Mouse (Mus musculus): Measurements from ENCODE around the gene Etl4. TPM values are rescaled to one million over a fixed set of nuclear protein-coding genes. Genes with fewer than 3 reads are reported as not detected.
"Not testable (repeated sequence)": the region's sequence is repeated elsewhere in the genome, so short reads cannot be mapped to it uniquely, and the experiment has no call there.

The Etl4 gene
- total and polyA plus RNA-seq, 2 experiments = 3.5 to 5.5 TPM

GRCm38 (mm10) chr2:20167566-20167965 is 258.0 kb downstream of the Etl4 start:
- Histone ChIP-seq H3K4me1 (ENCODE audit: control insufficient read depth, insufficient read depth, low read length) (no peaks in the 10 kb centered on the region), H3K4me3 (ENCODE audit: insufficient read depth, low read depth, low read length) (no peak overlapping the region), H3K27me3 (ENCODE audit: control insufficient read depth, insufficient read depth, low read length) (no peaks in the 10 kb centered on the region), H3K9ac (ENCODE audit: low read depth, low read length) (no peak overlapping the region), H3K27ac (replicated peaks; ENCODE audit: insufficient read depth, low read depth, low read length) (no peak overlapping the region), H3K79me2 (ENCODE audit: control insufficient read depth, insufficient read depth, low read length) (no peaks in the 10 kb centered on the region), H3K36me3 (ENCODE audit: control insufficient read depth, insufficient read depth, low read length) (no peaks in the 10 kb centered on the region)
- 59% methylated on average over 5 of the region's 5 CpGs for WGBS
- TF ChIP-seq CTCF (IDR thresholded peaks at IDR 0.05; ENCODE audit: low read depth, low read length) (no peak), POLR2A (IDR thresholded peaks at IDR 0.05; ENCODE audit: extremely low read depth, insufficient read depth, low read length) (no peak)
- no peak for DNase-seq (ENCODE audit: extremely low read depth, low read depth, low spot score)

- H3K27ac ChIP-seq (replicated peaks; ENCODE audit: insufficient read depth, low read depth, low read length) = no peak overlapping the region
- H3K79me2 ChIP-seq (ENCODE audit: control insufficient read depth, insufficient read depth, low read length) = no peaks in the 10 kb centered on the region
- 73% methylated on average over 4 of the region's 4 CpGs for WGBS
These were observed 258.6 kb downstream of the Etl4 start for GRCm38 (mm10) chr2:20168156-20168555.

GRCm38 (mm10) chr2:20176456-20177184 is 267.0 kb downstream of the Etl4 start:
- not testable (repeated sequence) for H3K79me2 ChIP-seq (ENCODE audit: control insufficient read depth, insufficient read depth, low read length); H3K27ac ChIP-seq (replicated peaks; ENCODE audit: insufficient read depth, low read depth, low read length); H3K27me3 ChIP-seq (ENCODE audit: control insufficient read depth, insufficient read depth, low read length); H3K9ac ChIP-seq (ENCODE audit: low read depth, low read length); H3K36me3 ChIP-seq (ENCODE audit: control insufficient read depth, insufficient read depth, low read length); H3K4me3 ChIP-seq (ENCODE audit: insufficient read depth, low read depth, low read length); DNase-seq (ENCODE audit: extremely low read depth, low read depth, low spot score); H3K4me1 ChIP-seq (ENCODE audit: control insufficient read depth, insufficient read depth, low read length)
- 73% methylated on average over 6 of the region's 6 CpGs for WGBS

More at GRCm38 (mm10) chr2:20168156-20168555, 258.6 kb downstream of the Etl4 start:
- Histone ChIP-seq H3K4me3 (ENCODE audit: insufficient read depth, low read depth, low read length) (no peak overlapping the region), H3K36me3 (ENCODE audit: control insufficient read depth, insufficient read depth, low read length) (no peaks in the 10 kb centered on the region), H3K27me3 (ENCODE audit: control insufficient read depth, insufficient read depth, low read length) (no peaks in the 10 kb centered on the region), H3K9ac (ENCODE audit: low read depth, low read length) (no peak overlapping the region), H3K4me1 (ENCODE audit: control insufficient read depth, insufficient read depth, low read length) (no peaks in the 10 kb centered on the region)
- no peak for TF ChIP-seq CTCF (IDR thresholded peaks at IDR 0.05; ENCODE audit: low read depth, low read length)
- TF ChIP-seq POLR2A (IDR thresholded peaks at IDR 0.05; ENCODE audit: extremely low read depth, insufficient read depth, low read length) = no peak
- no peak for DNase-seq (ENCODE audit: extremely low read depth, low read depth, low spot score)

- not testable (repeated sequence) for H3K27me3 ChIP-seq (ENCODE audit: control insufficient read depth, insufficient read depth, low read length); DNase-seq (ENCODE audit: extremely low read depth, low read depth, low spot score); H3K27ac ChIP-seq (replicated peaks; ENCODE audit: insufficient read depth, low read depth, low read length); H3K4me3 ChIP-seq (ENCODE audit: insufficient read depth, low read depth, low read length); H3K79me2 ChIP-seq (ENCODE audit: control insufficient read depth, insufficient read depth, low read length); H3K9ac ChIP-seq (ENCODE audit: low read depth, low read length); H3K4me1 ChIP-seq (ENCODE audit: control insufficient read depth, insufficient read depth, low read length); H3K36me3 ChIP-seq (ENCODE audit: control insufficient read depth, insufficient read depth, low read length)
- WGBS = 86% methylated on average over 3 of the region's 3 CpGs
These were observed 267.7 kb downstream of the Etl4 start for GRCm38 (mm10) chr2:20177236-20177635.

GRCm38 (mm10) chr2:20180561-20180960 is 271.0 kb downstream of the Etl4 start:
- H3K79me2 ChIP-seq (ENCODE audit: control insufficient read depth, insufficient read depth, low read length); DNase-seq (ENCODE audit: extremely low read depth, low read depth, low spot score); H3K9ac ChIP-seq (ENCODE audit: low read depth, low read length); H3K27ac ChIP-seq (replicated peaks; ENCODE audit: insufficient read depth, low read depth, low read length); H3K4me3 ChIP-seq (ENCODE audit: insufficient read depth, low read depth, low read length); H3K4me1 ChIP-seq (ENCODE audit: control insufficient read depth, insufficient read depth, low read length); H3K27me3 ChIP-seq (ENCODE audit: control insufficient read depth, insufficient read depth, low read length); H3K36me3 ChIP-seq (ENCODE audit: control insufficient read depth, insufficient read depth, low read length): not testable (repeated sequence)
- WGBS = 73% methylated on average over 5 of the region's 5 CpGs

GRCm38 (mm10) chr2:20187223-20187622 is 277.6 kb downstream of the Etl4 start:
- not testable (repeated sequence) for H3K36me3 ChIP-seq (ENCODE audit: control insufficient read depth, insufficient read depth, low read length); DNase-seq (ENCODE audit: extremely low read depth, low read depth, low spot score); H3K4me1 ChIP-seq (ENCODE audit: control insufficient read depth, insufficient read depth, low read length); H3K4me3 ChIP-seq (ENCODE audit: insufficient read depth, low read depth, low read length); H3K27me3 ChIP-seq (ENCODE audit: control insufficient read depth, insufficient read depth, low read length); H3K27ac ChIP-seq (replicated peaks; ENCODE audit: insufficient read depth, low read depth, low read length); H3K9ac ChIP-seq (ENCODE audit: low read depth, low read length); H3K79me2 ChIP-seq (ENCODE audit: control insufficient read depth, insufficient read depth, low read length)
- 76% methylated on average over 7 of the region's 7 CpGs for WGBS
